Mouse (Mus musculus) megakaryocyte, embryonic 14.5 days (primary cell): ENCODE results near the gene Adcy5.

ENCODE experiments used
- FLI1 ChIP-seq: IDR thresholded peaks from 2 replicates; pipeline ENCODE4 v1.6.1; 2012; ENCODE audit warnings: low read length, inconsistent platforms, mixed read lengths
- GATA1 ChIP-seq: IDR thresholded peaks from 3 replicates; pipeline ENCODE4 v1.6.1; 2012; ENCODE audit warnings: mixed read lengths, low read length, inconsistent platforms, borderline replicate concordance

DNA sequence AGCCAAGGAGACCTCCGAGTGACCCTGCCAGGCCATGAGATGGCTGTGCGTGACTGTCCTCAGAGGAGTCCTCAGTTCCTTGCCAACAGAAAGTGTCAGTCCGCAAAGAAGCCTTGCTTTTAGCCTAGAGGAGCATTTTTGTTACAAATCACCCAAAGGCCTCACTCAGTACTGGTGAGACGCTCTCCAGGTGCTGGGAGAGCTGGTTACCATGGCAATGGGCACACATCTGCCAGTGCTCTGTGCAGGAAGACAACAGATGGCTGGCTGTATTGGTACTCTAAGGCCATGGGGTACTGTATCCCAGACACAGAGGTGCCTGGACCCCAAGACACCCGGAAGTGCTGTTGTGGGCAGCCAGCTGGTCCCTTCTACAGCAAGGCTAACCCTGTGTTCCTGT is 51.0 kb downstream of the Adcy5 start:
- no peak for TF ChIP-seq GATA1
- TF ChIP-seq FLI1 = no peak
